Mouse (Mus musculus) cerebellum, adult 9-11 months (tissue): ENCODE measurements around the gene Olfr1348.
"Not testable (repeated sequence)": the region's sequence is repeated elsewhere in the genome, so short reads cannot be mapped to it uniquely, and the experiment has no call there.

Experiments used
- DNase-seq: peaks from one replicate; pipeline ENCODE4 v3.0.0; 2022

Gene Olfr1348

GRCm38 (mm10) chr7:6508648-6509047, at the start of gene Olfr1348:
TSS of gene Olfr1348 (minus strand) at chr7:6508748.
- no peak for DNase-seq

- DNase-seq = no peak
These were observed 17.6 kb upstream of the Olfr1348 start for GRCm38 (mm10) chr7:6526141-6526540.

GRCm38 (mm10) chr7:6525001-6525400, 16.5 kb upstream of the Olfr1348 start:
- DNase-seq = no peak

GRCm38 (mm10) chr7:6522850-6523249, 14.3 kb upstream of the Olfr1348 start, which contains the start of gene Olfr1349:
TSS of gene Olfr1349 (minus strand) at chr7:6522950.
- DNase-seq = no peak

- DNase-seq = no peak
These were observed 13.1 kb upstream of the Olfr1348 start for GRCm38 (mm10) chr7:6521666-6522065.

- no peak for DNase-seq
These were observed 8.9 kb downstream of the Olfr1348 start, which contains the start of gene Olfr1347 for GRCm38 (mm10) chr7:6499655-6500054. TSS of gene Olfr1347 (minus strand) at chr7:6499755.

GRCm38 (mm10) chr7:6486841-6487240, 21.7 kb downstream of the Olfr1348 start, which contains the start of gene Olfr5:
TSS of gene Olfr5 (minus strand) at chr7:6486941.
- no peak for DNase-seq

GRCm38 (mm10) chr7:6477633-6478032, 30.9 kb downstream of the Olfr1348 start:
- DNase-seq = not testable (repeated sequence)

- no peak for DNase-seq
These were observed 41.6 kb downstream of the Olfr1348 start, which contains the start of gene Olfr1346 for GRCm38 (mm10) chr7:6466951-6467350. TSS of gene Olfr1346 (plus strand) at chr7:6467101.

GRCm38 (mm10) chr7:6456399-6456798, 52.1 kb downstream of the Olfr1348 start:
- no peak for DNase-seq

GRCm38 (mm10) chr7:6455868-6456267, 52.7 kb downstream of the Olfr1348 start, which contains the start of gene Olfr1336:
TSS of gene Olfr1336 (plus strand) at chr7:6456168.
- DNase-seq = no peak
